Mouse (Mus musculus) heart, postnatal 25 days (tissue): ENCODE measurements at regions not wholly inside any gene's neighbourhood (a gene's known extent, or its start where the extent isn't known, plus 50 kb on each side); places are given as distances from the start of the nearest gene placed in this dataset.
"Not testable (repeated sequence)": the region's sequence is repeated elsewhere in the genome, so short reads cannot be mapped to it uniquely, and the experiment has no call there.

Experiments used
- DNase-seq: peaks from one replicate; pipeline ENCODE4 v3.0.0; 2022; ENCODE audit warnings: low spot score
- intact Hi-C: fragments of 180-260 bp; cut with DNase I; formaldehyde crosslinking; loops from one replicate; pipeline ENCODE4 v1.15.1; 2025

- DNase-seq: no peak
- intact Hi-C loops: no loop called here
Observed at GRCm38 (mm10) chr12:112295337-112295941, 149.4 kb downstream of the Kif26a start.

GRCm38 (mm10) chr12:112298521-112298920, 152.5 kb downstream of the Kif26a start:
- intact Hi-C loops: no loop called here
- DNase-seq: no peak

- intact Hi-C loops: no loop called here
- no peak for DNase-seq
Observed at GRCm38 (mm10) chr12:112299089-112299488, 153.1 kb downstream of the Kif26a start.

- intact Hi-C loops: no loop called here
- DNase-seq: no peak
Observed at GRCm38 (mm10) chr12:112299603-112300002, 153.6 kb downstream of the Kif26a start.

GRCm38 (mm10) chr12:112300125-112300524, 154.1 kb downstream of the Kif26a start:
- intact Hi-C loops: no loop called here

GRCm38 (mm10) chr12:112301411-112301891, 155.4 kb downstream of the Kif26a start:
- intact Hi-C loops: no loop called here
- no peak for DNase-seq

More at GRCm38 (mm10) chr12:112300125-112300524, 154.1 kb downstream of the Kif26a start:
- DNase-seq: no peak

GRCm38 (mm10) chr12:112301929-112302328, 155.9 kb downstream of the Kif26a start:
- intact Hi-C loops: no loop called here

GRCm38 (mm10) chr12:112306208-112306607, 160.2 kb downstream of the Kif26a start:
- DNase-seq: no peak
- intact Hi-C loops: no loop called here

More at GRCm38 (mm10) chr12:112301929-112302328, 155.9 kb downstream of the Kif26a start:
- DNase-seq: no peak

- intact Hi-C loops: no loop called here
- DNase-seq: no peak
Observed at GRCm38 (mm10) chr12:112308016-112308415, 162.0 kb downstream of the Kif26a start.

- DNase-seq, intact Hi-C loops: not testable (repeated sequence)
Observed at GRCm38 (mm10) chr12:112309096-112309495, 163.1 kb downstream of the Kif26a start.

GRCm38 (mm10) chr12:112309781-112310180, 163.8 kb downstream of the Kif26a start:
- intact Hi-C loops: no loop called here
- DNase-seq: no peak

- no peak for DNase-seq
- intact Hi-C loops: no loop called here
Observed at GRCm38 (mm10) chr12:112310661-112311060, 164.7 kb downstream of the Kif26a start.

- intact Hi-C loops: no loop called here
- DNase-seq: no peak
Observed at GRCm38 (mm10) chr12:112314781-112315180, 168.8 kb downstream of the Kif26a start.

GRCm38 (mm10) chr12:112317191-112317590, 171.2 kb downstream of the Kif26a start:
- DNase-seq: no peak
- intact Hi-C loops: no loop called here

GRCm38 (mm10) chr12:112318461-112318860, 170.8 kb upstream of the A530016L24Rik start:
- intact Hi-C loops: no loop called here
- no peak for DNase-seq

GRCm38 (mm10) chr12:112322196-112322595, 167.1 kb upstream of the A530016L24Rik start:
- intact Hi-C loops: no loop called here
- no peak for DNase-seq

- DNase-seq: no peak
- intact Hi-C loops: no loop called here
Observed at GRCm38 (mm10) chr12:112327411-112327810, 161.8 kb upstream of the A530016L24Rik start.

GRCm38 (mm10) chr12:112328809-112329575, 160.3 kb upstream of the A530016L24Rik start:
- intact Hi-C loops: no loop called here
- no peak for DNase-seq

GRCm38 (mm10) chr12:112329701-112330301, 159.4 kb upstream of the A530016L24Rik start:
- DNase-seq: no peak

GRCm38 (mm10) chr12:112330557-112330956, 158.7 kb upstream of the A530016L24Rik start:
- no peak for DNase-seq
- intact Hi-C loops: loop anchor here (5.0 kb wide), 2 partner anchors 122 to 183 kb away; partner anchors contain the start of gene Kif26a

More at GRCm38 (mm10) chr12:112329701-112330301, 159.4 kb upstream of the A530016L24Rik start:
- intact Hi-C loops: loop anchor here (5.0 kb wide), 2 partner anchors 122 to 182 kb away; partner anchors contain the start of gene Kif26a
